ENCODE assay signal across 23 mouse cellular contexts in genomic region chr16:88244658-88245057, GRCm38 (mm10). TPM values are rescaled to one million over a fixed set of nuclear protein-coding genes. Genes with fewer than 3 reads are reported as not detected.
DNase-seq lines count a peak whose midpoint lies in the region; ATAC-seq and TF ChIP-seq lines count a peak whose summit lies in the region.
"Had no signal": no experiment of that assay in that cellular context is flagged by ENCODE, and none has a peak within 500 bp of the region (broad histone marks: within the 10 kb centered on the region; RNA-seq: fewer than 3 reads in every experiment).

No protein-coding gene starts in this region.

- H3K27me3 ChIP-seq in forebrain, embryonic 15.5 days: no peaks in the 10 kb centered on the region
- H3K27me3 ChIP-seq in forebrain, embryonic 11.5 days (ENCODE audit: control insufficient read depth, insufficient read depth, low read length): no peaks in the 10 kb centered on the region
- no peaks in the 10 kb centered on the region for H3K27me3 ChIP-seq in liver, adult 2 months (ENCODE audit: control insufficient read depth, insufficient read depth, low read length)
- H3K27me3 ChIP-seq in liver, embryonic 12.5 days (replicated peaks): no peaks in the 10 kb centered on the region
- H3K27me3 ChIP-seq: heart, embryonic 13.5 days had no signal

- TF ChIP-seq POLR2A in liver, adult 2 months (IDR thresholded peaks at IDR 0.05; ENCODE audit: extremely low read depth, insufficient read depth, low read length): no peak
- TF ChIP-seq POLR2A in brain, embryonic 14.5 days (IDR thresholded peaks at IDR 0.05; ENCODE audit: borderline replicate concordance, extremely low read depth, insufficient read depth, insufficient read length, poor library complexity, severe bottlenecking): no peak

- ATAC-seq in forebrain, embryonic 15.5 days (replicated peaks): peak; percentile 93
- no peak for ATAC-seq in forebrain, embryonic 11.5 days (replicated peaks; ENCODE audit: low FRiP score)
- ATAC-seq in liver, embryonic 12.5 days: no peak

- WGBS in forebrain, embryonic 15.5 days: 66% methylated on average over 4 of the region's 4 CpGs
- 92% methylated on average over 4 of the region's 4 CpGs for WGBS in forebrain, embryonic 11.5 days
- WGBS in liver, adult 2 months: 69% methylated on average over 4 of the region's 4 CpGs
- 68% methylated on average over 4 of the region's 4 CpGs for WGBS in liver, embryonic 12.5 days (ENCODE audit: insufficient replicate concordance)

- H3K4me1 ChIP-seq in forebrain, embryonic 15.5 days: no peaks in the 10 kb centered on the region
- no peaks in the 10 kb centered on the region; the same call in 1 of the 2 replicates for H3K4me1 ChIP-seq in forebrain, embryonic 11.5 days (replicated peaks; ENCODE audit: control insufficient read depth, insufficient read depth, low read length)
- no peaks in the 10 kb centered on the region for H3K4me1 ChIP-seq in liver, adult 2 months (ENCODE audit: control insufficient read depth, insufficient read depth, low read length)
- no peaks in the 10 kb centered on the region for H3K4me1 ChIP-seq in liver, embryonic 12.5 days
- H3K4me1 ChIP-seq: heart, embryonic 13.5 days had no signal

- TF ChIP-seq CTCF in liver, adult 2 months (IDR thresholded peaks at IDR 0.05; ENCODE audit: low read depth, low read length): no peak
- TF ChIP-seq CTCF in brain, embryonic 14.5 days (IDR thresholded peaks at IDR 0.05; ENCODE audit: borderline replicate concordance, extremely low read depth, insufficient read depth, insufficient read length): no peak
- no peak for TF ChIP-seq CTCF in layer of hippocampus, adult 2 months (conservative IDR thresholded peaks at IDR 0.05)

- no peaks in the 10 kb centered on the region for H3K79me2 ChIP-seq in liver, adult 2 months (ENCODE audit: control insufficient read depth, insufficient read depth, low read length)

- H3K9ac ChIP-seq in forebrain, embryonic 15.5 days (replicated peaks): no peak overlapping the region
- H3K9ac ChIP-seq in forebrain, embryonic 11.5 days (ENCODE audit: low read length): no peak overlapping the region
- no peak overlapping the region for H3K9ac ChIP-seq in liver, adult 2 months (ENCODE audit: low read depth, low read length)
- H3K9ac ChIP-seq in liver, embryonic 12.5 days: no peak overlapping the region
- H3K9ac ChIP-seq: heart, embryonic 13.5 days; lung, embryonic 14.5 days had no signal

- intact Hi-C loops in gastrocnemius, postnatal 36 days (cut with DNase I): no loop called here

- no peak overlapping the region for H3K4me3 ChIP-seq in forebrain, embryonic 15.5 days
- no peak overlapping the region for H3K4me3 ChIP-seq in forebrain, embryonic 11.5 days (ENCODE audit: low read depth, low read length)
- H3K4me3 ChIP-seq in liver, adult 2 months (ENCODE audit: insufficient read depth, low read depth, low read length): no peak overlapping the region
- no peak overlapping the region for H3K4me3 ChIP-seq in liver, embryonic 12.5 days
- no peak overlapping the region for H3K4me3 ChIP-seq in layer of hippocampus, adult 2 months
- H3K4me3 ChIP-seq: heart, embryonic 13.5 days had no signal

- no peak overlapping the region for H3K27ac ChIP-seq in forebrain, embryonic 15.5 days (replicated peaks)
- H3K27ac ChIP-seq in forebrain, embryonic 11.5 days (ENCODE audit: low read depth, low read length): no peak overlapping the region
- no peak overlapping the region for H3K27ac ChIP-seq in liver, adult 2 months (replicated peaks; ENCODE audit: insufficient read depth, low read depth, low read length)
- H3K27ac ChIP-seq in liver, embryonic 12.5 days: no peak overlapping the region
- no peak overlapping the region for H3K27ac ChIP-seq in layer of hippocampus, adult 2 months
- H3K27ac ChIP-seq: heart, embryonic 13.5 days; macrophage; stomach, postnatal 0 days had no signal

- no peaks in the 10 kb centered on the region for H3K36me3 ChIP-seq in forebrain, embryonic 15.5 days
- no peaks in the 10 kb centered on the region for H3K36me3 ChIP-seq in forebrain, embryonic 11.5 days (ENCODE audit: control insufficient read depth, insufficient read depth, low read length)
- H3K36me3 ChIP-seq in liver, adult 2 months (ENCODE audit: control insufficient read depth, insufficient read depth, low read length): no peaks in the 10 kb centered on the region
- no peaks in the 10 kb centered on the region for H3K36me3 ChIP-seq in liver, embryonic 12.5 days
- H3K36me3 ChIP-seq: heart, embryonic 13.5 days had no signal

- H3K9me3 ChIP-seq in forebrain, embryonic 15.5 days: no peaks in the 10 kb centered on the region
- H3K9me3 ChIP-seq in forebrain, embryonic 11.5 days (ENCODE audit: control insufficient read depth, low read length): no peaks in the 10 kb centered on the region
- H3K9me3 ChIP-seq in liver, embryonic 12.5 days (replicated peaks): no peaks in the 10 kb centered on the region
- H3K9me3 ChIP-seq: heart, embryonic 13.5 days had no signal

- no peak overlapping the region for H3K4me2 ChIP-seq in forebrain, embryonic 15.5 days (replicated peaks)
- no peak overlapping the region for H3K4me2 ChIP-seq in forebrain, embryonic 11.5 days (ENCODE audit: low read depth, low read length, severe bottlenecking)
- H3K4me2 ChIP-seq in liver, embryonic 12.5 days: no peak overlapping the region
- H3K4me2 ChIP-seq: heart, embryonic 13.5 days; lung, embryonic 14.5 days had no signal

- no peak for DNase-seq in forebrain, embryonic 11.5 days (ENCODE audit: low spot score)
- DNase-seq in liver, adult 2 months (ENCODE audit: extremely low read depth, low read depth, low spot score): peak; percentile 21
- peak; percentile 75 for DNase-seq in brain, embryonic 14.5 days (ENCODE audit: low read depth)
- peak; percentile 15 to 26 for DNase-seq in layer of hippocampus, adult 2 months (ENCODE audit: low spot score in 2 of 2)
- DNase-seq in gastrocnemius, postnatal 25 days: no peak
- no peak for DNase-seq in gastrocnemius, postnatal 36 days
- DNase-seq: adrenal gland, postnatal 10 days; cerebellum, adult 9-11 months; heart, adult 11 months; heart, postnatal 36 days; kidney, adult 2 months; kidney, postnatal 4 days; liver; lung, embryonic 14.5 days; midbrain, embryonic 14.5 days; right cerebral cortex, postnatal 14 days; thymus, postnatal 36 days had no signal

RNA-seq across cellular contexts. Expression of gene Grik1, which starts 45.4 kb away (rescaled TPM):
- polyA plus RNA-seq in forebrain, embryonic 15.5 days (2015; fragmentation: Nextera tagmentation; extraction: Ambion mirVana): 12.1 and 13.5 TPM in 2 replicates
- polyA plus RNA-seq in forebrain, embryonic 11.5 days (2014; fragmentation: Nextera tagmentation; extraction: Ambion mirVana): 1.4 and 1.8 TPM in 2 replicates
- not detected in 2 replicates for total RNA-seq in liver, adult 2 months (2014; rRNA removed)
- polyA plus RNA-seq in liver, adult 2 months (2012; rRNA removed): not detected in 2 replicates
- polyA plus RNA-seq in liver, embryonic 12.5 days (2016; fragmentation: Nextera tagmentation; extraction: Ambion mirVana): 0.10 and 0.11 TPM in 2 replicates
- polyA plus RNA-seq in brain, embryonic 14.5 days (2012; rRNA removed): 15.0 and 21.0 TPM in 2 replicates
- 10 to 100 TPM; 12.7 to 14.6 TPM for total RNA-seq in layer of hippocampus, adult 2 months (2021)
- total RNA-seq in gastrocnemius, postnatal 25 days (2021): not detected
- total RNA-seq in gastrocnemius, postnatal 36 days (2021): not detected
- total RNA-seq: heart, postnatal 36 days had no signal
- polyA plus RNA-seq: C2C12, macrophage had no signal

Comparison
In these comparisons a context has a peak if more than half of its experiments do, and no peak if none do; other contexts are left out.
1. DNase-seq: peak in liver, adult 2 months (single experiment), brain, embryonic 14.5 days (single experiment) and layer of hippocampus, adult 2 months (2 of 2); none in forebrain, embryonic 11.5 days (single experiment), gastrocnemius, postnatal 25 days (single experiment) and gastrocnemius, postnatal 36 days (0 of 2).